Mouse (Mus musculus): ENCODE measurements around the gene Prph. TPM values are rescaled to one million over a fixed set of nuclear protein-coding genes. Genes with fewer than 3 reads are reported as not detected.

Gene Prph
- polyA plus RNA-seq, 1 experiment from 2014 or later, result 46.9 TPM

DNA sequence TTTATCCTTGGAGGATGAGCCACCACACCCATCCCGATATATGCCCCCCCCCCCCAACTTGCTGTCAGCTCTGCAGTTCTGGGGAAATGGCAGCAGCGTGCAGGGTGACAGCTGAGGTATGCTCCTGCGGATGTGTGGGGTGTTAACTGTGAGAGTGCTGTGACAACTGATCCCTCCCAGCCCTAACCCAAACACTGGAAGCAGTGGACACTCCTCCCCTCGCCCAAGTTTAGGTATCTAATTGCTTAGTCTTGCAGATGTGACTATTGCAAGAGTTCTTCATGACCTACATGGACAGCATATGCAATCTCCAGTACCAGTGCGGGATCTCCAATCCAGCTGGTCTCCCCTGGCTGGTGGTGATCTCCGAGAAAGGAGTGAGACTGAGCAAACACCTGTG, 40.4 kb downstream of the Prph start:
- H3K27me3 ChIP-seq (replicated peaks), result peaks cover 83% of the 10 kb centered on the region
- 11% methylated on average over 6 of the region's 6 CpGs for WGBS

GRCm38 (mm10) chr15:99096061-99096793, 41.3 kb downstream of the Prph start:
- peak overlapping the region; percentile 41 for H3K4me3 ChIP-seq (replicated peaks)
- peaks cover 43% of the 10 kb centered on the region for H3K4me1 ChIP-seq (replicated peaks)
- H3K27me3 ChIP-seq (replicated peaks), result peaks cover 78% of the 10 kb centered on the region
- WGBS, result 6% methylated on average over 24 of the region's 24 CpGs
- H3K27ac ChIP-seq, result no peak overlapping the region
- H3K9ac ChIP-seq, result peak overlapping the region; percentile 47; the same call in 1 of the 2 replicates
- no peaks in the 10 kb centered on the region for H3K36me3 ChIP-seq
- peak overlapping the region; percentile 76 for H3K4me2 ChIP-seq (replicated peaks)
- no peaks in the 10 kb centered on the region for H3K9me3 ChIP-seq
- ATAC-seq, result no peak

More for the DNA sequence above, 40.4 kb downstream of the Prph start:
- Histone ChIP-seq H3K36me3 (no peaks in the 10 kb centered on the region), H3K9ac (no peak overlapping the region), H3K4me1 (replicated peaks) (peaks cover 43% of the 10 kb centered on the region), H3K4me2 (replicated peaks) (no peak overlapping the region), H3K27ac (no peak overlapping the region), H3K9me3 (no peaks in the 10 kb centered on the region), H3K4me3 (replicated peaks) (no peak overlapping the region)
- no peak for ATAC-seq

- no peak for ATAC-seq
- Histone ChIP-seq H3K4me1 (replicated peaks) (peaks cover 43% of the 10 kb centered on the region), H3K27me3 (replicated peaks) (peaks cover 71% of the 10 kb centered on the region), H3K36me3 (no peaks in the 10 kb centered on the region), H3K9me3 (no peaks in the 10 kb centered on the region), H3K9ac (peak overlapping the region; percentile 47), H3K27ac (no peak overlapping the region), H3K4me2 (replicated peaks) (peak overlapping the region; percentile 76), H3K4me3 (replicated peaks) (peak overlapping the region; percentile 41)
- WGBS, result under 1% methylated on average over 58 of the region's 58 CpGs
Measured at GRCm38 (mm10) chr15:99096831-99097500, 42.0 kb downstream of the Prph start.

DNA sequence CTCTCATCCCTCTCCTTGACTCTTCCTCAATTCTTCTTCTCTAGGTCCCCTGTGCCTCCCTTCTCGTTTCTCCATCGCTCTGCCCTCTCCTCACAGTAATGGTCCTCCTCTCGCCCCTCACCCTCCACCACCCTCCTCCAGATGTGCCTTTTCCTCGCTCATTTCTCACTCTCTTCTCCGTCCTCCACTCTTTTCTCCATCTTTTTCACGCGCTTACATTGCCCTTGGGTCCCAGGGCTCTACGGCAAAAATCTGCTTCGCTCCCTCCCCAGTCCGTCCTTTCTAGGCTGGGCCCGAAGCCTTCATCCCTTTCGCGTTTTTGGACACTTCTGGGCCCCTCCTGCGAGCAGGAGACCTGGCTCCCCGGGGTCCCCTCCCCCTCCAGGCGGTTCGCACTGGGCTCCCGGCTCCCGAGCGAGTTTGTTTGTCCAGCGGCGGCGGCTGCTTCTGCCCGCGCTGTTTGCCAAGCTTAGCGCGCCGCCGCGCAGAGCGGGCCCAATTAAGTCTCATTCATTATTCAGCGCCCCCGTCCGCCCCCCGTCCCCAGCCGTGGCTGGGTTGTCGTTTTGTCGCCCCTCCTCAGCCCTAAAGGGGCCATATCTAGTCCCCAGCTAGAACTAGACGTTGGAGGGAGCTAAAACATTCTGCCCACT, 43.0 kb downstream of the Prph start:
- no peak for ATAC-seq
- Histone ChIP-seq H3K27me3 (replicated peaks) (peaks cover 61% of the 10 kb centered on the region), H3K4me3 (replicated peaks) (peak overlapping the region; percentile 41), H3K36me3 (no peaks in the 10 kb centered on the region), H3K27ac (no peak overlapping the region), H3K9me3 (no peaks in the 10 kb centered on the region), H3K4me2 (replicated peaks) (peak overlapping the region; percentile 76), H3K9ac (peak overlapping the region; percentile 24), H3K4me1 (replicated peaks) (peaks cover 43% of the 10 kb centered on the region)
- WGBS, result 1% methylated on average over 39 of the region's 39 CpGs

DNA sequence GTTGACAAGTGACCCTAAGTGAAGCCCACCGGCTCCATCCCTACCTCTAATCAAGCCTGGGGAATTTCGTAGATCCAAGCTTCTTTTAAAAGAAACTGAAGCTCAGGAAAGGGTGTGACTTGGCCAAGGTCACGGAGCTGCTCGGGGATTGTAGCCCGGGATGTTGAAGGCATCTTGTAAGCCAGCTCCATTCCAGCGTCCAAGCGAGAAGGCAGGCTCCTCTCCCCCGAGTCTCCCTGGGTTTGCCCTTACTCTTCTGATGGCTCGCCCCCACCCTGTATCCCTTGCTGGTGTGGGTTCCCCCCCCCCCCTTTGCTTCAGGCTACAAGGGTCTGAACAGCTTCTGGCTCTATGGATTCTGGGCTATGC, 43.5 kb downstream of the Prph start:
- Histone ChIP-seq H3K4me3 (replicated peaks) (peak overlapping the region; percentile 41), H3K4me1 (replicated peaks) (peaks cover 41% of the 10 kb centered on the region), H3K4me2 (replicated peaks) (peak overlapping the region; percentile 76), H3K9me3 (no peaks in the 10 kb centered on the region), H3K27ac (no peak overlapping the region), H3K9ac (peak overlapping the region; percentile 24; the same call in 1 of the 2 replicates), H3K36me3 (no peaks in the 10 kb centered on the region), H3K27me3 (replicated peaks) (peaks cover 56% of the 10 kb centered on the region)
- peak; percentile 7 for ATAC-seq
- 3% methylated on average over 9 of the region's 9 CpGs for WGBS

- H3K36me3 ChIP-seq, result no peaks in the 10 kb centered on the region
- peaks cover 36% of the 10 kb centered on the region for H3K4me1 ChIP-seq (replicated peaks)
- WGBS, result under 1% methylated on average over 15 of the region's 15 CpGs
- H3K4me2 ChIP-seq (replicated peaks), result peak overlapping the region; percentile 76
- H3K27me3 ChIP-seq (replicated peaks), result peaks cover 51% of the 10 kb centered on the region
- peak overlapping the region; percentile 41 for H3K4me3 ChIP-seq (replicated peaks)
- peak overlapping the region; percentile 79 for H3K27ac ChIP-seq
- H3K9me3 ChIP-seq, result no peaks in the 10 kb centered on the region
- peak; percentile 93 for ATAC-seq
- peak overlapping the region; percentile 47 for H3K9ac ChIP-seq
Measured at GRCm38 (mm10) chr15:99099139-99099556, 44.2 kb downstream of the Prph start.

DNA sequence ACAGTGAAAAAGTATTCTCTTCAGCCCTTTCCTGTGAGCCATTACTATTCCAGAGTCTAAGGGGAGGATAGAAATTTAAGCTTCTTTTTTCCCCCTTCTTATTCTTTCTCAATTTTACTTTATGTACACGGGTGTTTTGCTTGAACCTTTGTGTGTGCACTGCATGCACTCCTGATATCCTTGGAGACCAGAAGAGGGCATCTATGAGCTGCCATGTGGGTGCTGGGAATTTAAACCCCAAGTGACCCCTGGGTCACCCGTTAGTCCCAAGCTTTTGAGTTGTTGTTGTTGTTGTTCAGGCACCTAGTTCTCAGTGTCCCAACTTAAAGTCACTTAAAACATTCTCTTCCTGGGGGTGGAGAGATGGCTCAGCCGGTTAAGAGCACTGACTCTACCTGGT, 45.0 kb downstream of the Prph start:
- Histone ChIP-seq H3K4me2 (replicated peaks) (peak overlapping the region; percentile 76), H3K9ac (no peak overlapping the region), H3K4me3 (replicated peaks) (peak overlapping the region; percentile 41), H3K27me3 (replicated peaks) (peaks cover 45% of the 10 kb centered on the region), H3K9me3 (no peaks in the 10 kb centered on the region), H3K27ac (no peak overlapping the region), H3K36me3 (no peaks in the 10 kb centered on the region), H3K4me1 (replicated peaks) (peaks cover 31% of the 10 kb centered on the region)
- ATAC-seq, result no peak
- WGBS, result 54% methylated on average over 3 of the region's 3 CpGs

DNA sequence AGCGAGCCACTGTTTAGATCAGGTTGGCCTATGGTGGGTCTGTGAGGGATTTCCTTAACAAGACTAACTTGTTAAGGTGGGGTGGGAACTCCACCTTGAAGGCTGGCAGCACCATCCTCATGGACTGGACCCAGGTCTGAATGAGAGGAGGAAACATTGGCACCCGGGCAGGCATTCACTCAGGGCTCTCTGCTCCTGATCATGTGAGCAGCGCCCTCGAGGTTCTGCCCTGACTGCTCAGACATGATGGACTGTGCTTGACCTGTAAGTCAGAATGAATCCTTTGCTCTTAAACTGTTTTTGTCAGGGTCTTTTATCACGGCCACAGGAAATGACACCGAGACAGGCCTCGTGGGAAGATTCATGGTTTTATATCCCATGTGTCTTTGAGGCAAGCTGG, 50.3 kb downstream of the Prph start:
- H3K9ac ChIP-seq, result no peak overlapping the region
- H3K9me3 ChIP-seq, result no peaks in the 10 kb centered on the region
- no peaks in the 10 kb centered on the region for H3K36me3 ChIP-seq
- no peaks in the 10 kb centered on the region for H3K27me3 ChIP-seq (replicated peaks)
- WGBS, result 60% methylated on average over 7 of the region's 7 CpGs
- H3K4me2 ChIP-seq (replicated peaks), result no peak overlapping the region
- ATAC-seq, result no peak
- H3K4me3 ChIP-seq (replicated peaks), result no peak overlapping the region
- no peak overlapping the region for H3K27ac ChIP-seq
- H3K4me1 ChIP-seq (replicated peaks), result no peaks in the 10 kb centered on the region

DNA sequence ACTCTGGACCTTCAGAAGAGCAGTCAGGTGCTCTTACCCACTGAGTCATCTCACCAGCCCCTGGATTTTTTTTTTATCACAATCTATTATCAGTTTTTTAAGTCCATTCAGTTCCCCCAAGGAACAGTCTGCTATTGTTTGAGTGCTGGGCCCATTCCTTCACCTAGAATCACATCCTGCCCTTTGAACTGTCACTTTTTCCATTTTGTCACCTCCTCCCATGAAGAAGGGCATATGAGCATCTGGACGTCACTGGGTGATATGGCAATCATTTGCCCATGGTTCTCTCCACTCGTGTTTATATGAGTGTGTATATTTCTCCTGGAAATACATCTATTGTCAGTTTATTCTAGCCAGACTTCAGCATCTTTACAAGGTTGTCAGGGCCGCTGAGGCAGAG, 52.9 kb downstream of the Prph start:
- Histone ChIP-seq H3K27ac (no peak overlapping the region), H3K4me2 (replicated peaks) (no peak overlapping the region), H3K9me3 (no peaks in the 10 kb centered on the region), H3K36me3 (no peaks in the 10 kb centered on the region), H3K9ac (no peak overlapping the region), H3K27me3 (replicated peaks) (no peaks in the 10 kb centered on the region), H3K4me1 (replicated peaks) (no peaks in the 10 kb centered on the region), H3K4me3 (replicated peaks) (no peak overlapping the region)
- ATAC-seq, result no peak
- 73% methylated on average over 3 of the region's 3 CpGs for WGBS

Other genes with a start within 250 kb of the Prph start
- gene Ddn, start 245.7 kb upstream of the Prph start, polyA plus RNA-seq (2015; fragmentation: Nextera tagmentation; extraction: Ambion mirVana), result not detected in 2 replicates
- gene Prkag1, start 223.7 kb upstream of the Prph start, polyA plus RNA-seq (2015; fragmentation: Nextera tagmentation; extraction: Ambion mirVana), result 88.3 and 89.0 TPM in 2 replicates
- 9.6 and 10.4 TPM in 2 replicates for gene Kmt2d, start 184.0 kb upstream of the Prph start, polyA plus RNA-seq (2015; fragmentation: Nextera tagmentation; extraction: Ambion mirVana)
- gene Rhebl1, start 160.6 kb upstream of the Prph start, polyA plus RNA-seq (2015; fragmentation: Nextera tagmentation; extraction: Ambion mirVana), result 10.8 and 12.5 TPM in 2 replicates
- 0.96 and 1.1 TPM in 2 replicates for gene Dhh, start 156.6 kb upstream of the Prph start, polyA plus RNA-seq (2015; fragmentation: Nextera tagmentation; extraction: Ambion mirVana)
- gene Lmbr1l, start 136.9 kb upstream of the Prph start, polyA plus RNA-seq (2015; fragmentation: Nextera tagmentation; extraction: Ambion mirVana), result 18.6 and 19.0 TPM in 2 replicates
- gene Tuba1b, start 120.6 kb upstream of the Prph start, polyA plus RNA-seq (2015; fragmentation: Nextera tagmentation; extraction: Ambion mirVana), result 1,296 and 1,330 TPM in 2 replicates
- gene Gm49450, start 101.6 kb upstream of the Prph start, polyA plus RNA-seq (2015; fragmentation: Nextera tagmentation; extraction: Ambion mirVana), result not detected in 2 replicates
- gene Tuba1a, start 101.5 kb upstream of the Prph start, polyA plus RNA-seq (2015; fragmentation: Nextera tagmentation; extraction: Ambion mirVana), result 981 and 999 TPM in 2 replicates
- gene Tuba1c, start 25.3 kb upstream of the Prph start, polyA plus RNA-seq (2015; fragmentation: Nextera tagmentation; extraction: Ambion mirVana), result 253 and 271 TPM in 2 replicates
- 24.7 and 25.4 TPM in 2 replicates for gene Troap, start 19.4 kb downstream of the Prph start, polyA plus RNA-seq (2015; fragmentation: Nextera tagmentation; extraction: Ambion mirVana)
- 0.09 TPM in 1 of 2 replicates, not detected in the other for gene C1ql4, start 32.6 kb downstream of the Prph start, polyA plus RNA-seq (2015; fragmentation: Nextera tagmentation; extraction: Ambion mirVana)
- gene Dnajc22, start 38.0 kb downstream of the Prph start, polyA plus RNA-seq (2015; fragmentation: Nextera tagmentation; extraction: Ambion mirVana), result 37.4 and 39.0 TPM in 2 replicates
- gene Spats2, start 70.7 kb downstream of the Prph start, polyA plus RNA-seq (2015; fragmentation: Nextera tagmentation; extraction: Ambion mirVana), result 26.6 and 34.7 TPM in 2 replicates
- gene Kcnh3, start 169.7 kb downstream of the Prph start, polyA plus RNA-seq (2015; fragmentation: Nextera tagmentation; extraction: Ambion mirVana), result 0.45 and 1.00 TPM in 2 replicates
- gene Mcrs1, start 196.8 kb downstream of the Prph start, polyA plus RNA-seq (2015; fragmentation: Nextera tagmentation; extraction: Ambion mirVana), result 119 and 121 TPM in 2 replicates
- gene Prpf40b, start 239.9 kb downstream of the Prph start, polyA plus RNA-seq (2015; fragmentation: Nextera tagmentation; extraction: Ambion mirVana), result 35.0 and 42.6 TPM in 2 replicates
- gene Fam186b, start 240.7 kb downstream of the Prph start, polyA plus RNA-seq (2015; fragmentation: Nextera tagmentation; extraction: Ambion mirVana), result 0.18 TPM in 1 of 2 replicates, not detected in the other